Mouse (Mus musculus) left cerebral cortex, postnatal 10 days (tissue): ENCODE measurements around the gene Napsa. TPM values are rescaled to one million over a fixed set of nuclear protein-coding genes. Genes with fewer than 3 reads are reported as not detected.
A peak's percentile ranks its signal among the peaks of the same experiment; 100 is the strongest.

ENCODE experiments used
- DNase-seq, 2 experiments: peaks; one replicate each; pipeline ENCODE4 v3.0.0; 2021 to 2022; ENCODE audit warnings: low spot score in 2 of 2, mixed read lengths in 1 of 2; ENCODE audit errors: extremely low spot score in 1 of 2
- intact Hi-C: fragments of 180-260 bp; cut with DNase I; formaldehyde crosslinking; loops from one replicate; pipeline ENCODE4 v1.15.1; 2025
- total RNA-seq, 2 experiments: library from RNA; stranded (reverse); gene quantifications; 2 replicates each; pipeline ENCODE4 v1.2.3; 2021

The Napsa gene
- total RNA-seq, 2 experiments from 2014 or later: 0.32 TPM; not detected in 1

DNA sequence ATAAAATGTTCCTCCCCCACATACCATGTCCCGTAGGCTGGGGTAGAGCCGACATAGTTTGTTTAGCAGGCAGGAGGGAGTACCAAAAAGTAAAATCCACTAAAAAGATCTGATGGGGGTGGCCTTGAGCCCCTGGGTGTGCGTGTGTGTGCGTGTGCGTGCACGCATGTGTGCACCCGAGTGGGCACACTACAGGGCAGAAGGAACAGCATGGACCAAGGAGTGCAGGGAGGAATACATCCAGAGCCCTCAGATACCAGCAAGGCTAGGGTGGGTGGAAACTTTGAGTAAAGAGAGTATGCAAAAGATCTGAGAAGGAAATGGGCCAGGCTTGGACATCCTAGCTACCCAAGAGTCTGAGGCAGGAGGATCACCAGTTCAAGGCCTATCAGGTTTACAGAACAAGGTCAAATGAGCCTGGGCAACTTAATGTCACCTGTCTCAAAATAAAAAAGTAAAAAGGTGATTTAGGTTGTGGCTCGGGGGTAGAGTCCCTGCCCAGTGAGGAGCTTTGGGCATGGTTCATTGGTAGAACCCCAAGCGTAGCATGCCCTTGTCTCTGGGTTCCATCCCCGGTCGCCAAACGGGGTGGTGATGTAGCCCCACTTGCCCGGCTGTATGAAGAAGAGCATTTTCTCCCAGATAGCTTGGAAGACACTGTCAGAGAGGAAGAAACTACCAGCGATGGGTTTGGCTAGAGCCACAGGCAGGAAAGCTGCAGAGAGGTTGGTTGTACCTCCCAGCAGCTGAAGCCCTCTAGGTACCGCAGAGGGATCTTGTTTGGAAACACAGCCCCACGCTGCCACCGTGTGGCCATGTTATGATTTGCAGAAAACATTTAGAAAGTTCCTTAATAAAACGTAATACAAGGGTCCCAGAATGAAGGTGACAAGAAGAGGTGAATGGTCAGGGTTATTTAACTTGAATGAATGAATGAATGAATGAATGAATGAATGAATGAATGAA is 11.5 kb upstream of the Napsa start:
- DNase-seq: peak; percentile 62 to 78
- intact Hi-C loops: loop anchor here (5.0 kb wide), 1 partner anchor 38 kb away; the partner anchor contains the start of gene Mybpc2

DNA sequence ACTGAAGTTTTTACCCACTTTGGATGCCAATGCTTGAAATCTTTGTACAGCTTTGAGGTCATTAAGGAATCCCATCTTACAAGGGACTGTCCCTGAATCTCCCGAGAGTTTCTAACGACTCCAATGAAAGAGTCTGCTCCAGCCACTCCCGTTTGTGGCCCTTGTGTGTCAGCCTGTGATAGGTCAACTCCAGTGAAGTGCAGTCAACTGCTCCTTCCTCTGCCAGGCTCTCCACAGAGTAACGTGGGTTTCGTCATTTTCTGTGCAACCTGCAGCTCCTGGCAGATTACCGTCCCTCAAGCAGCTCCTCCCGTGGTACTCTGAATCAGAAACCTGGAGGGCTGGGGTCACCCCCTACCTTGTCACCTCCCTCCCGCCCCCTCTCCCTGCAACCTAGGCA is 8.9 kb upstream of the Napsa start:
- intact Hi-C loops: loop anchor here (5.0 kb wide), 1 partner anchor 41 kb away; the partner anchor contains the start of gene Mybpc2
- no peak for DNase-seq

DNA sequence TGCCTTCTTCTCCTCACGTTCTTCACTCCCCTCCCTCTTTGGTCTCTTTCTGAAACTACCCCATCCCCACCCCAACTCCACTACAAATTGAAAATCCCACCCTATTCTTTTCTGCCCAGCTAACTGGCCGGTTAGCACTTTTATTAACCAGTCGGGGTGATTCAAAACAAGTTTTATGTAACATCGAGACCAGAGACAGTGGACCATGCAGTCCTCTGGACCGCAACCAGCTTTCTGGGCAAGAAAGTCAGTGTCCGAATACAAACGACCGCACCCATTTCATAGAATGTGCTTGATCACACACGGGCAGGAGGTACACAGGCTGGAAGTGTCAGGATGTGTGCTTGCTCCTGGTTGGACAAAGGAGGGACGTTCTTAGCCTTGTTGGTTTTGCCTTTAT is 7.7 kb upstream of the Napsa start:
- DNase-seq: no peak
- intact Hi-C loops: loop anchor here (5.0 kb wide), 1 partner anchor 42 kb away; the partner anchor contains the start of gene Mybpc2

DNA sequence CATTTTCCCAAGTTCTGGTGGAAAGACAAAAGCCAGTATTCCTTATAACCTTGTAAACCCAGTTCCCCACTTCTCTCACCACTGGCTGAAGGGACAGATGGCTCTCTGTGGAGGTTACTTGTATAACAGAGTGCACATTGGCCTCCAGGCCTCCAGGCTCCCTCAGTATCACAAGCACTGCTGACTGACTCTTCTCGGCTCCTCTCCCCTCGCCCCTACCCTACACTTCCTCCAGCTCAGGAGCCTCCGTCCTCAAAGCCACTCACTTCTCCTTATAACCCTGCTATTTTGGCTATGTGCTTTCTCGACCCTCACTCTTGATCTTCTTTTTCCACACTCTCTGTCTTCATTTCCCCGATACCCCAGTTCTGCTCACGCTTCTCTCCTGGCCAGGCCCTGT is 6.8 kb upstream of the Napsa start:
- DNase-seq: no peak
- intact Hi-C loops: loop anchor here (5.0 kb wide), 1 partner anchor 82 kb away; no protein-coding TSS in a partner anchor

DNA sequence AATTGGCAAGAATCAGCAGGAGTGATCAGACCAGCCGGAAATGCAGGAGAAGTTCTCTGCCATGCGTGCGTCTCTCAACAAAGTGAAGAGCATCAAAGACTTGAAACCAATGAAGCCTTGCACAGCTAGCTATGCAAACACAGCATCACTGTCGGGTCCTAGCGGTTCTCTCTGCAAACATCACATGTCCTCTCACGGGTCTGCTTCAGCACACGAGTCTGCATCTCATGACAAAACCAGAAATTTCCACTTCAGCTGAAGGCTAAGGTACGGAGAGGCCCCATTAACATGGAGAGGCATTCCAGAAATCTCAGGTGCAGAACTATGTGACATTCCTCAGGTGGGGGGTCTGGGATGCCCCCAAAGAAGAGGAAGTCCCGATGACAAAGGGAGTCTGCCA is 3.4 kb upstream of the Napsa start:
- intact Hi-C loops: loop anchor here (5.0 kb wide), 1 partner anchor 78 kb away; no protein-coding TSS in a partner anchor

DNA sequence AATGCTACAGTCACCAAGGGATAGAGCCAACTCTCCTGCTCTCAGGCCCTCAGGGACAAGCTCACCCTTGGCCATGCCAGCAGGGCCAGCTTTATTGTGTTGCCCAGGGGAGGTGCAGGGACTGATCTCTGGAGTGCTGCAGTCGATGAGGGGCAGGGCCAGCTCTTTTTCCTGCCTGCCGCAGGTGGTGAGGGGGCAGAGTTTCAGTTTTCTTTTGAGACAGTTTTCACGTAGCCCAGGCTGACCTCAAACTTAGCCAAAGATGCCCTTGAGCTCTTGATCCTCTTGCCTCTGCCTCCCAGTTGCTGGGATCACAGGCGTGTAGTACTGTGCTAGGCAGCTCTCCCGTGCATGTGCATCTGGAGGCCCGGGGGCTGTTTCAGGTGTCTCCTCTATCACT is 1.2 kb upstream of the Napsa start:
- intact Hi-C loops: no loop called here
- no peak for DNase-seq

More for the DNA sequence above, 3.4 kb upstream of the Napsa start:
- no peak for DNase-seq

DNA sequence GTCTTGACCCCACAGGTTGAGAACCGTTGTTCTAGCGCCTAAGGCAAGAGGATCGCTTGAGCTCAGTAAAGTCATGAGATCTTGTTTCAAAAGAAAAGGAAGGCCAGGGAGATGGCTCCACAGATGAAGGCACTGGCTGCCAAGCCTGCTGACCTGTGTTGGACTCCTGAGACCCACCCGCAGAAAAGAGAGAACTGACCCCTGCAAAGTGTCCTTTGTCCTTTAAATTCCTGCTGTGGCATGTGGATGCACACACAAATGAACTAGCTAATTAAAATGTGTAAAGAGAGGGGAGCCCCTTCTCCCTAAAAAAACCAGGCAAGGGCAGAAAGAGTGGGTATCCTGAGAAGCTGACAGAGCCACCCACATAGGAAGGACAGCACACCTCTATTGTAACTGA is 369 bp upstream of the Napsa start:
- intact Hi-C loops: no loop called here

DNA sequence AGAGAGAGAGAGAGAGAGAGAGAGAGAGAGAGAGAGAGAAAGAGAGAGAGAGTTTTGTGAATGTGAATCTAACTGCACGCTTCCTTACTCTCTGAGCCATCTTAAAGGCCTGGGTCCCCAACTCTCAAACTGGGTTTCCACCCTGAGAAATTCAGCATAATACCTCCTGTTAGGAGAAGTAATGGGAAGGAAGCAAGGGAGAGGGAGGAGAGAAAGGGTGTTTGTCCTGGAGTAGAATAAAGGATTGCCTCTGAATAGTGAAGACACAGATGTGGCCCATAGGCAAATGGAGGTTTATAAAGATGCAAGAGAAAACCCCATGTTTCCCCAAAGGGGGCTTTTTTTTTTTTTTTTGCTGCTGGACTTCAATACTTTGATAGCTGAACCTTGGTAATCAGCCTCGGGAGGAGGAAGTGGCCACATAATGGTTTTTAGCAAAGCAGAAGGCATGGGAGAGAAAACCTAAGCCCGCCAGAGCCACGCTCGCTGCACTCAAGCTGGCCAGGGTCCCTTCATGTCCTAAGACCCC is 840 bp downstream of the Napsa start:
- no peak for DNase-seq

More for the DNA sequence above, 369 bp upstream of the Napsa start:
- DNase-seq: no peak

DNA sequence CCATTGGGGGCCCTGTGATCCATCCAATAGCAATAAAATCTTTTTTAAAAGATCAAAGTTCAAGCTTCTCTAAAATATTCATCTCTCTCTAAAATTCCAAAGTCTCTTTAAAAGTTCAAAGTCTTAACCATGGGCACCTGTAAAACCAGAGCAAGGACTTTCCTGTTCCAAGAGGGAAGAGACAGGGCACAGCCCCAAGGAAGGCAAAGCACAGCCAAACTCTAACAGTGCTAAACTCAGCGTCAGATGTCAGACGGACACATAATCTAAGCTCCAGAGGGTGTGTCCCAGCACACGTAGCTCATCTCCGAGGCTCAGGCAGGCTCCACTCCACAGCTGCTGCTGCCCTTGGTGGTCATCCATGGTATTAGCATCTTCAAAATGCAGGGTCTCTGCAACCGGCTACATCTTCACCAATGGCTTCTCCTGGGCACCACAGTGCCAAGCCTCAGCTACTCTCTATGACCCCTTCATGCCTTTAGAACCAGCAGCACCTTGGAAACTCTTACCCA is 4.2 kb downstream of the Napsa start:
- intact Hi-C loops: no loop called here
- DNase-seq: no peak

More for the DNA sequence above, 840 bp downstream of the Napsa start:
- intact Hi-C loops: no loop called here

DNA sequence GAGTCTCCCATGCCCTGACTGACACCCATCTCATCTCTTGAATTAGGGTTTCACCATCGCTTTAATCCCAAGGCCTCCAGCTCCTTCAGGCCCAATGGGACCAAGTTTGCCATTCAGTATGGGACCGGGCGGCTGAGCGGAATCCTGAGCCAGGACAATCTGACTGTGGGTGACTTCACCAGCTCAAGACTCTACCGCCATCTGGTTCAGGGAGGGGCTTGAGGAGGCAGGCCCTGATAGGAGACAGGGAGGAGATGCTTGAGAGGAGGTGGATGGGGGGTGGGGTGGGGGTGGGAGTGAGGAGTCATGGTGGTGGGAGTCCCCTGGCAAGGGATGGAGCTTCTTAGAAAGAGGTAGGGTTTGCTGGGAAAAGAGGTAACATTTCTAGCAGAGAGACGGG is 9.5 kb downstream of the Napsa start:
- intact Hi-C loops: no loop called here
- DNase-seq: no peak

DNA sequence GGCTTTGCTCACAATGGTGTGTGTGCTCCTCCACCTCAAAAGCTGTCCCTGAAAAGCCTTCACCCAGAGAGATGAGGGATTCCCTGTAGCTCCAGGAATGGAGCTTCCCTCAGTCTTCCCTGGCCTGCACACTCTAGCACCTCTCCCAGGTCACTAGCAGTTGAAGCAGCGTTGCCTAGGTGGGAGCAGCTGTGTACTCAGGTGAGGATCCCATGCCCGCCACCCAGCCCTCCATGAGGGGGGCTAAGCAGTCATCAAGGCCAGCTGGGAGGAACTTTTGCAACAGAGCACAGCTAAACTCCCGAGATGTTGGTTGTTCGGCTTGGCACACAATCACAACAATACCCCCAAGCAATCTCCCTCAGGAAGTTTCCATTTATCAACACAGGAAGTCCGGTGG is 10.5 kb downstream of the Napsa start:
- no peak for DNase-seq
- intact Hi-C loops: no loop called here

DNA sequence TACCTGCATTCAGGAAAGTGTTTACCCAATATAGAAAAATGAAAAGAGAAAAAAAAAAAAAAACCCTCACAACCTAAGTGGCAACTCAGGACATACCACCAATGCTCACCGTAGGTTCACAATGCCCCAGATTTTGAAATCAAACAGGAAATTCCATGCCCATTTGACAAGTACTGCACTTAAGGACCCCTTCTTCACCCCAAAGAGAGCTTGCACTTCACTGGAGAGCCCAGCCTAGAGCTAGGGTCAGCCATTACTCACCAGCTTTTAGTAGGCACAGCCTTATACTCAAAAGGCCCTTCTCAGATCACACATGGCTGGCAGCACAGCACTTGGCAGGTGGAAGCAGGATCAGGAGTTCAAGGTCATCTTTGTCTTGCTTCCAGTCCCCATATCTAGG is 11.0 kb downstream of the Napsa start:
- intact Hi-C loops: no loop called here

DNA sequence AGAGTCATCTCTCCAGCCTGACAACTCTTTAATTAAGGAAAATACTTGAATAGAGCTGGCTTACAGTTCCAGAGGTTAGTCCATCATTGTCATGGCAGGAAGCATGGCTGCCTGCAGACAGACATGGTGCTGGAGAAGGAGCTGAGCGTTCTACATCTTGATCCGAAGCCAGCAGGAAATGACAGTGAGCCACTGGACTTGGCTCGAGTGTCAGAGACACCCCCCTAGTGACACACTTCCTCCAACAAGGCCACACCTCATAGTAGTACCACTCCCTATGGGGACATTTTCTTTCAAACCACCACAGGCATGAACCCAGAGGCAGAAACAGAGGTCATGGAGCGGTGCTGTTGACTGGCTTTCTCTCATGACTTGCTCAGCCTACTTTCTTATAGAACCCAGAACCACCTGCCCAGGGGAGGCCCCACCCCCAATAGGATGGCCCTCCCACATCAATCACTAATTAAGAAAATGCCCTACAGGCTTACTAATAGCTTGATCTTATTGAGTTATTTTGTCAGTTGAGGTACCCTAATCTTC is 12.2 kb downstream of the Napsa start:
- intact Hi-C loops: no loop called here
- DNase-seq: no peak

More for the DNA sequence above, 11.0 kb downstream of the Napsa start:
- DNase-seq: no peak

DNA sequence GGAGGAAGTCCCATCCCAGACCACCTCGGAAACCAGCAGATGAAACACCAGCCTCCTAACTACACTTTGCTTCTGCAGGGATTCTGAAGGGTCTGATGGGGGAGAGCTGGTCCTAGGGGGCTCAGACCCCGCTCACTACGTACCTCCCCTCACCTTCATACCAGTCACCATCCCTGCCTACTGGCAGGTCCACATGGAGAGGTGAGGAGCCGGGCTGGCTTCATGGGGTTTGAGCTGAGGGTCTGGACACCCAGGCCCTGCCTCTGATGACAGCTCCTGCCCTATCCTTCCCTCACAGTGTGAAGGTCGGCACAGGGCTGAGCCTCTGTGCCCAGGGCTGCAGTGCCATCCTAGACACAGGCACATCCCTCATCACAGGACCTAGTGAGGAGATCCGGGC is 12.7 kb downstream of the Napsa start:
- intact Hi-C loops: no loop called here
- DNase-seq: no peak

DNA sequence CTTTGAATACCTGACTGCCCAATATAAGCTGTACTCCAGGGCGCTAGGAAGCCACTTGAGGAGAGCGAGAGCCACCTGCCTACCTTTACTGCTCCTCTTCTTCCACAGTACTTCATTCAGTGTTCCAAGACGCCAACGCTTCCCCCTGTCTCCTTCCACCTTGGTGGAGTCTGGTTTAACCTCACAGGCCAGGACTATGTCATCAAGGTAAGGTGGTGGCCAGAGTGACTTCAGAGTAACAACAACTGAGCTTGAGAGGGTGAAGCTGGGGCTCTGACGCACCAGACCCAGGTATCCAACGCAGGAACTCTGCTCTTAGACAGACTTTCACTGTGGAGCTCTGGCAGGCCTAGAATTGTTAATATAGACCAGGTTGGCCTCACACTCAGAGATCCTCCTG is 13.4 kb downstream of the Napsa start:
- intact Hi-C loops: no loop called here

DNA sequence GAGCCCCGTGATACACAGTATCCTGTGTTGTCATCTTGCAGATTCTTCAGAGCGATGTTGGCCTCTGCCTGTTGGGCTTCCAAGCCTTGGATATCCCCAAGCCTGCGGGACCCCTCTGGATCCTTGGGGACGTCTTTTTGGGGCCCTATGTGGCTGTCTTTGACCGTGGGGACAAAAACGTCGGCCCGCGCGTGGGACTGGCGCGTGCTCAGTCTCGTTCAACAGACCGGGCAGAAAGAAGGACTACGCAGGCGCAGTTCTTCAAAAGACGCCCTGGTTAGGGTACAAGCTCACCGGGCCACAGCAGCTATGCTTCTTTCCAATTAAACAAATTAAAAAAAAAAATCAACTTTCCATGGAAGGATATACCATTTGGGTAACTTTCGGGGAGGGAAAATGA is 14.3 kb downstream of the Napsa start:
- intact Hi-C loops: no loop called here
- DNase-seq: peak; percentile 70 to 72

More for the DNA sequence above, 13.4 kb downstream of the Napsa start:
- DNase-seq: no peak

DNA sequence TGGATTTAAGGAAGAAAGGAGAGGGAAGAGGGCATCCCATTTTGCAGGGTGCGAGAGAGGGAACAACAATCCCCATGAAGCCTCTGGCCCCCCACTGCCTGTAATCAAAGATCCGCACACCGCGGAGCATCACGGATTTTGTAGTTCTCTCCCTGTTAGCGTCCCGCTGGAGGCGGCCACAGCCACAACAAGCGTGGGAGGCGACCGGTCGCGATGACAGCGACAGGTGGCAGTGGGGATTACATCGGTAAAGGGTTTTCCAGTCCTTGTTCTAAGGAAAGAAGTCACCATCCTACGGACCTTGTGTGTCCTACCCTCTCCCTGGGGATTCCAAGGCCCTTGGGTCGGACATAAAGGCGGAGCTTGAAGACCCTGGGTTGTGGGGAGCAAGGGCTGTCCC is 14.8 kb downstream of the Napsa start:
- intact Hi-C loops: no loop called here
- DNase-seq: peak; percentile 77 to 84

DNA sequence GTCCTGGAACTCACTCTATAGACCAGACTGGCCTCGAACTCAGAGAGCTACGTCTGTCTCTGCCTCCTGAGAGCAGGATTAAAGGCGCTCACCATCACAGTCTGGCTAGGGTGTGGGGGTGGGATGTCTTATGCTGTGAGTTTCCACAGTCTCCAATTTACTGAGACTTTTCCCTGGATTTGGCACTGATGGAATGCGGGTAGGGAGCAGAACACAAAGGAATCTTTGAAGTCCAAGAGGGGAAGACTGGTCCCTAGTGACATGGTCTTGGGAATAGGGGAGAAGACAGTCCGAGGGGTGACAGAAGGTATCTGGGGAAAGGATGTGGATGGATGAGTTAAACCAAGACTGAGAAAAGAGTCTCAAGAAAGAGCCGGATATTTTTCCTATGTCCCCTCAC is 15.5 kb downstream of the Napsa start:
- no peak for DNase-seq
- intact Hi-C loops: no loop called here

DNA sequence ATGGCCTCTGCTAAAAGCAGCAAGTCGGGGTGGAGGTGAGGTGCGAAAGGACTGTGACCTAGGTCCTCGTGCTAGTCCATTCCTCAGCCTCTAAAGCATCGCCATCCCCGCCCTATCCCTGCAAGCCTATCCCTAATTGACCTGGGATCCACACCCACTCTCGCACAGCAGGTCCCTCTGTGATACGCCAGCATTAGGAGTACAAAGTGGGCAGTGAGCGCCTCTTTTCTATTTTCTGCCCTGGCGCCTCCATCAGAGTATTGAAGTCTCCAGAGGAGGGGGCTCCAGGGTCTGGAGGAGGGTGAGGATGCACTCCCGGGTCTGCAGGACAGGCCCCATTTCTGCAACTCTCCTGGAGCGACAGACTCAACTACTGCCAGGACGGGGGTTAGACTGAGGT is 16.2 kb downstream of the Napsa start:
- intact Hi-C loops: no loop called here
- peak in 1 of 2 experiments; percentile 35 for DNase-seq
